Mouse (Mus musculus): Measurements from ENCODE around the gene Rhox7b. TPM values are rescaled to one million over a fixed set of nuclear protein-coding genes. Genes with fewer than 3 reads are reported as not detected.
A peak's percentile ranks its signal among the peaks of the same experiment; 100 is the strongest.
"Not testable (repeated sequence)": the region's sequence is repeated elsewhere in the genome, so short reads cannot be mapped to it uniquely, and the experiment has no call there.

Rhox7b gene
- total RNA-seq (2021), result not detected

GRCm38 (mm10) chrX:37897132-37897531 lies at the start of gene Rhox7b:
Gene Rhox7b, minus strand, starts transcription at chrX:37897232.
- DNase-seq; intact Hi-C loops (cut with DNase I): not testable (repeated sequence)

DNA sequence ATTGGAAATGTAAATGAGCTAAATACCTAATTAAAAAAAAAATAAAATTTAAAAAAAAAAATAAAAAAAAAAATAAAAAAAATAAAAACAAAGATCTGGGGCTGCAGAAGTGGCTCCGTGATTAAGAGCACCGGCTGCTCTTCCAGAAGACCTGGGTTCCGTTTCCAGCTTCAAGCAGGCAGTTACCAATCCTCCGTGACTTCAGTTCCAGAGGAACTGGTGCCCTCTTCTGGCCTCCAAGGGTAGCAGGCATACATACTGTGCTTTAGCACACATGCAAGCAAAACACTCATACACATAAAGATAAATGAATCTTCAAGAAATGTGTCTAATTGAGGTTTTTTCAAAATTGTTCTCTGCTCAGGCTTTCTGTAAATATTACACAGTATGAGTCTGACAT lies 19.3 kb upstream of the Rhox7b start:
- intact Hi-C loops (cut with DNase I), result no loop called here
- DNase-seq, result no peak

DNA sequence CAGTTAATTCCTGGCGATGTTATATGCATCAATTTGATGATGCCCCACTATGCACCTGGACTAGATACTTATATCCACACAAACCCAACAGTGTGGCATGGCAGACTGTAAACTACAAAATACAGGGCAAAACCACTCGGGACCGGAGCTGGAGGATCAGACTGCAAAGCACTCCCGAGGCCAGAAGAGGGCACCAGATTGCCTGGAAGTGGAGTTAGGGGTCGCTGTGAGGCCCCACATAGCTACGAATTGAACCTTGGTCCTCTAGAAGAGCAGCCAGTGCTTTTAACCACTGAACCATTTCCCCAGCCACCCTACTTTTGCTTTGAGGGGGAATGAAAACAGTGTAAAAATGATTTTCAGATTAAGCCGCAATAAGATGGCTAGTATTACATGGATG lies 11.5 kb upstream of the Rhox7b start:
- intact Hi-C loops (cut with DNase I), result no loop called here
- DNase-seq, result peak in 1 of 2 experiments; percentile 1

GRCm38 (mm10) chrX:37903727-37904126 lies 6.7 kb upstream of the Rhox7b start:
- intact Hi-C loops (cut with DNase I), result no loop called here
- peak; percentile 9 to 18 for DNase-seq

DNA sequence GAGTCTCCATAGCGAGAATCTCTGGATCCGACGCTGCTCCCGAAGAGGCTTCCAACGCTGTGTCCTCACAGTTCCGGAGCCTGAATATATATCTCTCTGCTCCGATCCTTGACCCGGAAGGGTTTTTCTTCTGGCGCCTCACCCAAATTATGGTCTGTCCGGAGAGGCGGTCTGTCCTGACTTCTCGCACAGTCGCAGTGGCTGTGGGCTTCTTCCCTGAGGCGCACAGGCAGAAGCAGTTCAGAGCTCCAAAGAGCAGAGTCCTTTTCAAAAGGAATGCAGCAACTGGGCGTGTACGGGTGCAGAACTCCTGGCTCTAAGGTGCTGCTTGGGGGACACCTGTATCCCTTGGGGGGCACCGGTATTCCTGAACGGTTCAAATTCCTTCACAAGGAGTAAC lies 4.6 kb upstream of the Rhox7b start, which contains the start of gene Rhox9:
Gene Rhox9 (minus strand): TSS at position 101 of the 400 bp plus-strand sequence.
- intact Hi-C loops (cut with DNase I); DNase-seq: not testable (repeated sequence)

GRCm38 (mm10) chrX:37878844-37879243 lies 18.2 kb downstream of the Rhox7b start, which contains the start of gene Rhox8:
Gene Rhox8, minus strand, starts transcription at chrX:37878944.
- intact Hi-C loops (cut with DNase I), result no loop called here
- DNase-seq, result no peak

DNA sequence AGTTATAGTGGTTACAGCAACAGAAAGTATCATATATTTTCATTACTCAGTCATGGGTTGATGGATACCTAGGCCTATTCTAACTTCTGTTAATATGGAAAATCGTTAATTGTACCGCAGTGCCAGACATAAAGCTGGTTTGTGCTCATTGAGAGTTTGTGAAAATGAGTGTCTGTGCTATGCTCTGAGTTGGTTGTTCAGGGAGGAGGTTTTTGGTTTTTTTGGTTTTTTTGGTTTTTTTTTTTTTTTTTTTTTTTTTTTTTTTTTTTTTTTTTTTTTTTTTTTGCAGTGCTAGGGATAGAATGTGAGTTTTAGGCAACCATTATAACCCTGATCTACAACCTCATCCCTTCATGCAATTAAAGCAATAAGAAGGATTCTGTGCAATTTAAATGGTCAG lies 25.4 kb downstream of the Rhox7b start:
- DNase-seq, result no peak
- intact Hi-C loops (cut with DNase I), result no loop called here

Other genes with a start within 250 kb of the Rhox7b start
- not detected for gene Rhox4g, start 245.9 kb downstream of the Rhox7b start, total RNA-seq (2021)
- gene Rhox3h, start 228.5 kb downstream of the Rhox7b start, total RNA-seq (2021), result not detected
- not detected for gene Rhox2h, start 224.0 kb downstream of the Rhox7b start, total RNA-seq (2021)
- 1 to 10 TPM; 3.9 to 4.5 TPM for gene Rhox5, start 92.4 kb downstream of the Rhox7b start, total RNA-seq (2021)
- not detected for gene Rhox6, start 70.3 kb downstream of the Rhox7b start, total RNA-seq (2021)
- gene Rhox7a, start 65.5 kb downstream of the Rhox7b start, total RNA-seq (2021), result not detected
- gene Rhox8, start 18.3 kb downstream of the Rhox7b start, total RNA-seq (2021), result not detected
- gene Rhox9, start 4.5 kb upstream of the Rhox7b start, total RNA-seq (2021), result not detected
- not detected for gene Btg1-ps1, start 121.6 kb upstream of the Rhox7b start, total RNA-seq (2021)
- gene Btg1-ps2, start 145.9 kb upstream of the Rhox7b start, total RNA-seq (2021), result not detected
- gene Rhox10, start 169.2 kb upstream of the Rhox7b start, total RNA-seq (2021), result not detected
- gene Rhox11, start 187.9 kb upstream of the Rhox7b start, total RNA-seq (2021), result not detected
- gene Rhox12, start 213.7 kb upstream of the Rhox7b start, total RNA-seq (2021), result not detected
- not detected for gene Rhox13, start 224.0 kb upstream of the Rhox7b start, total RNA-seq (2021)

All from heart, postnatal 10 days (tissue).